Mouse (Mus musculus): Measurements from ENCODE around the gene Nrde2. TPM values are rescaled to one million over a fixed set of nuclear protein-coding genes. Genes with fewer than 3 reads are reported as not detected.

Gene Nrde2
- 16.5 and 16.6 TPM in 2 replicates for polyA plus RNA-seq (2015; fragmentation: Nextera tagmentation; extraction: Ambion mirVana)

GRCm38 (mm10) chr12:100159261-100159975 is at the start of gene Nrde2:
Gene Nrde2 (minus strand): TSS chr12:100159653.
- ATAC-seq (replicated peaks) = peak; percentile 100
- peak within 1 kb of the TSS; percentile 72 for H3K27ac ChIP-seq (replicated peaks)
- no peaks in the 10 kb centered on the region for H3K36me3 ChIP-seq
- peak within 1 kb of the TSS; percentile 65 for H3K9ac ChIP-seq (replicated peaks)
- peak within 1 kb of the TSS; percentile 62 for H3K4me3 ChIP-seq
- H3K9me3 ChIP-seq = no peaks in the 10 kb centered on the region
- H3K4me2 ChIP-seq (replicated peaks) = peak within 1 kb of the TSS; percentile 59
- H3K27me3 ChIP-seq = no peaks in the 10 kb centered on the region
- under 1% methylated on average over 26 of the region's 26 CpGs for WGBS
- H3K4me1 ChIP-seq = peaks cover 11% of the 10 kb centered on the region

GRCm38 (mm10) chr12:100206926-100207325 is 47.5 kb upstream of the Nrde2 start:
- Histone ChIP-seq H3K4me3 (no peak overlapping the region), H3K9ac (replicated peaks) (no peak overlapping the region), H3K27me3 (no peaks in the 10 kb centered on the region), H3K9me3 (no peaks in the 10 kb centered on the region), H3K4me2 (replicated peaks) (no peak overlapping the region), H3K4me1 (peaks cover 34% of the 10 kb centered on the region), H3K36me3 (peaks cover 69% of the 10 kb centered on the region), H3K27ac (replicated peaks) (no peak overlapping the region)
- 93% methylated on average over 5 of the region's 5 CpGs for WGBS
- no peak for ATAC-seq (replicated peaks)

GRCm38 (mm10) chr12:100206521-100206920 is 47.1 kb upstream of the Nrde2 start:
- Histone ChIP-seq H3K27ac (replicated peaks) (no peak overlapping the region), H3K4me1 (peaks cover 37% of the 10 kb centered on the region), H3K9me3 (no peaks in the 10 kb centered on the region), H3K36me3 (peaks cover 69% of the 10 kb centered on the region), H3K4me2 (replicated peaks) (no peak overlapping the region), H3K9ac (replicated peaks) (no peak overlapping the region), H3K4me3 (no peak overlapping the region), H3K27me3 (no peaks in the 10 kb centered on the region)
- no peak for ATAC-seq (replicated peaks)
- WGBS = 89% methylated on average over 3 of the region's 3 CpGs

- 96% methylated on average over 8 of the region's 8 CpGs for WGBS
- H3K9ac ChIP-seq (replicated peaks) = no peak overlapping the region
- no peak for ATAC-seq (replicated peaks)
- H3K4me1 ChIP-seq = peaks cover 37% of the 10 kb centered on the region
- peaks cover 68% of the 10 kb centered on the region for H3K36me3 ChIP-seq
- H3K27me3 ChIP-seq = no peaks in the 10 kb centered on the region
- H3K4me3 ChIP-seq = no peak overlapping the region
- no peak overlapping the region for H3K4me2 ChIP-seq (replicated peaks)
- H3K9me3 ChIP-seq = no peaks in the 10 kb centered on the region
- no peak overlapping the region for H3K27ac ChIP-seq (replicated peaks)
Observed at GRCm38 (mm10) chr12:100205156-100205555, 45.7 kb upstream of the Nrde2 start.

- WGBS = 47% methylated on average over 3 of the region's 3 CpGs
- H3K4me1 ChIP-seq = peaks cover 40% of the 10 kb centered on the region
- no peaks in the 10 kb centered on the region for H3K9me3 ChIP-seq
- peaks cover 57% of the 10 kb centered on the region for H3K36me3 ChIP-seq
- no peak overlapping the region for H3K4me3 ChIP-seq
- no peak for ATAC-seq (replicated peaks)
- no peaks in the 10 kb centered on the region for H3K27me3 ChIP-seq
- H3K9ac ChIP-seq (replicated peaks) = no peak overlapping the region
- no peak overlapping the region for H3K4me2 ChIP-seq (replicated peaks)
- no peak overlapping the region for H3K27ac ChIP-seq (replicated peaks)
Observed at GRCm38 (mm10) chr12:100203759-100204158, 44.3 kb upstream of the Nrde2 start.

- Histone ChIP-seq H3K4me1 (peaks cover 42% of the 10 kb centered on the region), H3K27ac (replicated peaks) (peak overlapping the region; percentile 58), H3K9me3 (no peaks in the 10 kb centered on the region), H3K9ac (replicated peaks) (peak overlapping the region; percentile 96), H3K27me3 (no peaks in the 10 kb centered on the region), H3K4me3 (peak overlapping the region; percentile 95), H3K4me2 (replicated peaks) (peak overlapping the region; percentile 88), H3K36me3 (peaks cover 41% of the 10 kb centered on the region)
- WGBS = under 1% methylated on average over 13 of the region's 13 CpGs
- ATAC-seq (replicated peaks) = peak; percentile 67
Observed at GRCm38 (mm10) chr12:100201838-100202237, 42.4 kb upstream of the Nrde2 start.

GRCm38 (mm10) chr12:100201363-100201711 is 41.9 kb upstream of the Nrde2 start:
- whole genome bisulfite sequencing = 28% methylated on average over 4 of the region's 4 CpGs
- H3K36me3 ChIP-seq = peaks cover 36% of the 10 kb centered on the region
- H3K9ac ChIP-seq (replicated peaks) = peak overlapping the region; percentile 96
- H3K9me3 ChIP-seq = no peaks in the 10 kb centered on the region
- H3K4me1 ChIP-seq = peaks cover 42% of the 10 kb centered on the region
- H3K27ac ChIP-seq (replicated peaks) = peak overlapping the region; percentile 93; the same call in 1 of the 2 replicates
- H3K4me2 ChIP-seq (replicated peaks) = peak overlapping the region; percentile 88
- ATAC-seq (replicated peaks) = no peak
- peak overlapping the region; percentile 95 for H3K4me3 ChIP-seq
- H3K27me3 ChIP-seq = no peaks in the 10 kb centered on the region

GRCm38 (mm10) chr12:100200645-100201362 is 41.4 kb upstream of the Nrde2 start:
- Histone ChIP-seq H3K4me1 (peaks cover 42% of the 10 kb centered on the region), H3K27ac (replicated peaks) (peak overlapping the region; percentile 93), H3K9ac (replicated peaks) (peak overlapping the region; percentile 96), H3K4me2 (replicated peaks) (peak overlapping the region; percentile 88), H3K36me3 (peaks cover 31% of the 10 kb centered on the region), H3K27me3 (no peaks in the 10 kb centered on the region), H3K4me3 (peak overlapping the region; percentile 95), H3K9me3 (no peaks in the 10 kb centered on the region)
- peak; percentile 15 for ATAC-seq (replicated peaks)
- 5% methylated on average over 29 of the region's 29 CpGs for WGBS

GRCm38 (mm10) chr12:100199891-100200644 is 40.6 kb upstream of the Nrde2 start:
- peak overlapping the region; percentile 95 for H3K4me3 ChIP-seq
- peaks cover 24% of the 10 kb centered on the region for H3K36me3 ChIP-seq
- H3K9ac ChIP-seq (replicated peaks) = peak overlapping the region; percentile 96
- H3K27me3 ChIP-seq = no peaks in the 10 kb centered on the region
- ATAC-seq (replicated peaks) = peak; percentile 74
- peak overlapping the region; percentile 93 for H3K27ac ChIP-seq (replicated peaks)
- under 1% methylated on average over 75 of the region's 86 CpGs for WGBS
- no peaks in the 10 kb centered on the region for H3K9me3 ChIP-seq
- H3K4me1 ChIP-seq = peaks cover 42% of the 10 kb centered on the region
- peak overlapping the region; percentile 88 for H3K4me2 ChIP-seq (replicated peaks)

- under 1% methylated on average over 58 of the region's 58 CpGs for WGBS
- H3K27me3 ChIP-seq = no peaks in the 10 kb centered on the region
- peak; percentile 88 for ATAC-seq (replicated peaks)
Observed at GRCm38 (mm10) chr12:100198967-100199660, 39.7 kb upstream of the Nrde2 start, which contains the start of gene Calm1. Gene Calm1 (plus strand): TSS chr12:100199435.

GRCm38 (mm10) chr12:100196786-100197185 is 37.3 kb upstream of the Nrde2 start:
- no peak for ATAC-seq (replicated peaks)
- Histone ChIP-seq H3K27ac (replicated peaks) (no peak overlapping the region), H3K4me3 (no peak overlapping the region), H3K9me3 (no peaks in the 10 kb centered on the region), H3K4me2 (replicated peaks) (no peak overlapping the region), H3K9ac (replicated peaks) (no peak overlapping the region), H3K36me3 (no peaks in the 10 kb centered on the region), H3K4me1 (peaks cover 17% of the 10 kb centered on the region), H3K27me3 (no peaks in the 10 kb centered on the region)
- 54% methylated on average over 7 of the region's 7 CpGs for WGBS

More at GRCm38 (mm10) chr12:100198967-100199660, 39.7 kb upstream of the Nrde2 start, which contains the start of gene Calm1:
- Histone ChIP-seq H3K9ac (replicated peaks) (peak within 1 kb of the TSS; percentile 96), H3K4me3 (peak within 1 kb of the TSS; percentile 95), H3K9me3 (no peaks in the 10 kb centered on the region), H3K4me2 (replicated peaks) (peak within 1 kb of the TSS; percentile 88), H3K4me1 (peaks cover 39% of the 10 kb centered on the region), H3K36me3 (peaks cover 15% of the 10 kb centered on the region), H3K27ac (replicated peaks) (peak within 1 kb of the TSS; percentile 93)

Data from forebrain, embryonic 15.5 days (tissue).